ENCODE assay signal across 10 mouse cellular contexts in the genomic region with DNA sequence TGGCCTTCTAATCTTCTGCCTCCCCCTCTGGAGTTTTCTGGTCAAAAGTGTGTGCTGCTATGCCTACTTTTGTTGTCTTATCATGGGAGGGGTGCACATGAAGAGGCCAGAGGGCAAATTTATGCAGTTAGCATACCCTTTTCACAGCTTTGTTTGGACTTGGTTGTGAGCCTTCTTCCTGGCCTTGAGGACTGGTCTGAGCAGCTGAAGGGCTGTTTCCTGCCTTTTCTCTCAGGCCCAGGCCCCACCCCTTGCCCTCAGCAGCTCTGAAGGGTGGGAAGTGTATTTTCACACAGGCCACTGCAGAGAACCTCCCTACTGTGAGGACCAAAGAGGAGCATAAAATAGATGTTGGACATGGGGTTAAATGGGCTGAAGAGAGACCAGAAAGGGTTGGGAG. TPM values are rescaled to one million over a fixed set of nuclear protein-coding genes. Genes with fewer than 3 reads are reported as not detected.
A peak's percentile ranks its signal among the peaks of the same experiment; 100 is the strongest.
DNase-seq lines count a peak whose midpoint lies in the region; ATAC-seq and TF ChIP-seq lines count a peak whose summit lies in the region.
"Had no signal": no experiment of that assay in that cellular context is flagged by ENCODE, and none has a peak within 500 bp of the region (broad histone marks: within the 10 kb centered on the region; RNA-seq: fewer than 3 reads in every experiment).

No protein-coding gene starts in this region.

- H3K9ac ChIP-seq in liver, adult 2 months (ENCODE audit: low read depth, low read length) = no peak overlapping the region
- H3K9ac ChIP-seq in heart, embryonic 16.5 days (ENCODE audit: low read length) = no peak overlapping the region
- no peak overlapping the region for H3K9ac ChIP-seq in lung, embryonic 15.5 days

- H3K36me3 ChIP-seq in liver, adult 2 months (ENCODE audit: control insufficient read depth, insufficient read depth, low read length) = no peaks in the 10 kb centered on the region
- no peaks in the 10 kb centered on the region for H3K36me3 ChIP-seq in heart, embryonic 16.5 days (ENCODE audit: control insufficient read depth, insufficient read depth)
- no peaks in the 10 kb centered on the region for H3K36me3 ChIP-seq in lung, embryonic 15.5 days

- 0 out of 2 replicates have a peak overlapping the region, but pooled peaks have one; percentile 25 for H3K27ac ChIP-seq in liver, adult 2 months (replicated peaks; ENCODE audit: insufficient read depth, low read depth, low read length)
- H3K27ac ChIP-seq in heart, embryonic 16.5 days (ENCODE audit: low read length) = peak overlapping the region; percentile 39; the same call in 1 of the 2 replicates
- peak overlapping the region; percentile 30; the same call in 1 of the 2 replicates for H3K27ac ChIP-seq in lung, embryonic 15.5 days

- H3K4me1 ChIP-seq in liver, adult 2 months (ENCODE audit: control insufficient read depth, insufficient read depth, low read length) = peaks cover 8% of the 10 kb centered on the region; the same call in 1 of the 2 replicates
- peaks cover 14% of the 10 kb centered on the region for H3K4me1 ChIP-seq in heart, embryonic 16.5 days (ENCODE audit: control insufficient read depth, insufficient read depth, low read length)
- peaks cover 24% of the 10 kb centered on the region for H3K4me1 ChIP-seq in lung, embryonic 15.5 days

- H3K4me3 ChIP-seq in liver, adult 2 months (ENCODE audit: insufficient read depth, low read depth, low read length) = no peak overlapping the region
- no peak overlapping the region; the same call in 1 of the 2 replicates for H3K4me3 ChIP-seq in heart, embryonic 16.5 days (ENCODE audit: low read length)
- no peak overlapping the region for H3K4me3 ChIP-seq in lung, embryonic 15.5 days

- H3K27me3 ChIP-seq in liver, adult 2 months (ENCODE audit: control insufficient read depth, insufficient read depth, low read length) = no peaks in the 10 kb centered on the region
- peaks cover 25% of the 10 kb centered on the region for H3K27me3 ChIP-seq in heart, embryonic 16.5 days (ENCODE audit: control insufficient read depth, insufficient read depth, low read length)
- peaks cover 50% of the 10 kb centered on the region for H3K27me3 ChIP-seq in lung, embryonic 15.5 days

- TF ChIP-seq CTCF in liver, adult 2 months (IDR thresholded peaks at IDR 0.05; ENCODE audit: low read depth, low read length) = no peak

- H3K9me3 ChIP-seq in heart, embryonic 16.5 days (replicated peaks; ENCODE audit: control insufficient read depth, low read length) = no peaks in the 10 kb centered on the region
- no peaks in the 10 kb centered on the region for H3K9me3 ChIP-seq in lung, embryonic 15.5 days

- no peak for TF ChIP-seq POLR2A in liver, adult 2 months (IDR thresholded peaks at IDR 0.05; ENCODE audit: extremely low read depth, insufficient read depth, low read length)

- no peaks in the 10 kb centered on the region for H3K79me2 ChIP-seq in liver, adult 2 months (ENCODE audit: control insufficient read depth, insufficient read depth, low read length)

- intact Hi-C loops in left cerebral cortex, postnatal 4 days (cut with DNase I) = no loop called here

- DNase-seq in adrenal gland, postnatal 14 days = peak; percentile 57
- DNase-seq in adrenal gland, adult 8-10 months = no peak
- no peak for DNase-seq in liver, adult 2 months (ENCODE audit: extremely low read depth, low read depth, low spot score)
- DNase-seq in liver = no peak
- no peak for DNase-seq in frontal cortex, postnatal 10 days (ENCODE audit: low spot score in 2 of 2)
- DNase-seq in left cerebral cortex, postnatal 4 days = no peak

- H3K4me2 ChIP-seq in heart, embryonic 16.5 days (ENCODE audit: low read depth, low read length) = peak overlapping the region; percentile 67
- H3K4me2 ChIP-seq in lung, embryonic 15.5 days = peak overlapping the region; percentile 79

- ATAC-seq in heart, embryonic 16.5 days (replicated peaks; ENCODE audit: extremely low read depth, insufficient read depth, low FRiP score) = no peak
- ATAC-seq in lung, embryonic 15.5 days (ENCODE audit: borderline replicate concordance, extremely low read depth, low FRiP score, low TSS enrichment) = no peak

RNA-seq across cellular contexts. Expression of a gene that starts 1.5 kb away (rescaled TPM):
- 17.4 and 21.4 TPM in 2 replicates for total RNA-seq in adrenal gland, postnatal 14 days (2021)
- 10 to 100 TPM; 10.7 to 21.8 (median 16.6) TPM for total RNA-seq in adrenal gland, adult 8-10 months (2022)
- total RNA-seq in liver, adult 2 months (2014; rRNA removed) = 4.0 and 4.6 TPM in 2 replicates
- polyA plus RNA-seq in liver, adult 2 months (2012; rRNA removed) = 5.7 and 7.9 TPM in 2 replicates
- 9.9 and 11.3 TPM in 2 replicates for polyA plus RNA-seq in heart, embryonic 16.5 days (2015; fragmentation: Nextera tagmentation; extraction: Ambion mirVana)
- 9.9 TPM in 2 replicates for polyA plus RNA-seq in lung, embryonic 15.5 days (2015; fragmentation: Nextera tagmentation; extraction: Ambion mirVana)
- 1 to 10 TPM; 4.5 to 5.5 TPM for total RNA-seq in left cerebral cortex, postnatal 4 days (2021)

RNA-seq across cellular contexts. Expression of a gene that starts 6.0 kb away (rescaled TPM):
- 7.2 and 7.7 TPM in 2 replicates for total RNA-seq in adrenal gland, postnatal 14 days (2021)
- 10 to 100 TPM in 3 of 4 experiments, 1 to 10 TPM in 1; 9.8 to 11.8 (median 11.4) TPM for total RNA-seq in adrenal gland, adult 8-10 months (2022)
- total RNA-seq in liver, adult 2 months (2014; rRNA removed) = 0.09 and 0.20 TPM in 2 replicates
- 0.15 and 0.72 TPM in 2 replicates for polyA plus RNA-seq in liver, adult 2 months (2012; rRNA removed)
- 0.47 and 0.72 TPM in 2 replicates for polyA plus RNA-seq in heart, embryonic 16.5 days (2015; fragmentation: Nextera tagmentation; extraction: Ambion mirVana)
- polyA plus RNA-seq in lung, embryonic 15.5 days (2015; fragmentation: Nextera tagmentation; extraction: Ambion mirVana) = 0.66 and 0.81 TPM in 2 replicates
- 100 to 1,000 TPM; 204 to 221 TPM for total RNA-seq in left cerebral cortex, postnatal 4 days (2021)

RNA-seq across cellular contexts. Expression of a gene that starts 11.5 kb away (rescaled TPM):
- 8.0 and 9.8 TPM in 2 replicates for total RNA-seq in adrenal gland, postnatal 14 days (2021)
- total RNA-seq in adrenal gland, adult 8-10 months (2022) = 10 to 100 TPM in 1 of 4 experiments, 1 to 10 TPM in 3; 3.9 to 12.3 (median 7.1) TPM
- 0.74 and 1.1 TPM in 2 replicates for total RNA-seq in liver, adult 2 months (2014; rRNA removed)
- polyA plus RNA-seq in liver, adult 2 months (2012; rRNA removed) = 4.9 and 8.2 TPM in 2 replicates
- polyA plus RNA-seq in heart, embryonic 16.5 days (2015; fragmentation: Nextera tagmentation; extraction: Ambion mirVana) = 2.1 and 3.4 TPM in 2 replicates
- polyA plus RNA-seq in lung, embryonic 15.5 days (2015; fragmentation: Nextera tagmentation; extraction: Ambion mirVana) = 0.63 and 1.3 TPM in 2 replicates
- total RNA-seq in left cerebral cortex, postnatal 4 days (2021) = 1 to 10 TPM in 1 of 2 experiments, under 1 TPM in 1; 0.70 to 1.6 TPM
- polyA plus RNA-seq: limb, embryonic 11.5 days had no signal

RNA-seq across cellular contexts. Expression of a gene that starts 24.0 kb away (rescaled TPM):
- 5.4 and 7.4 TPM in 2 replicates for total RNA-seq in adrenal gland, postnatal 14 days (2021)
- 1 to 10 TPM; 3.0 to 5.1 (median 4.4) TPM for total RNA-seq in adrenal gland, adult 8-10 months (2022)
- total RNA-seq in liver, adult 2 months (2014; rRNA removed) = 0.92 and 1.3 TPM in 2 replicates
- 1.5 and 2.6 TPM in 2 replicates for polyA plus RNA-seq in liver, adult 2 months (2012; rRNA removed)
- 4.0 and 4.3 TPM in 2 replicates for polyA plus RNA-seq in heart, embryonic 16.5 days (2015; fragmentation: Nextera tagmentation; extraction: Ambion mirVana)
- 3.3 and 3.6 TPM in 2 replicates for polyA plus RNA-seq in lung, embryonic 15.5 days (2015; fragmentation: Nextera tagmentation; extraction: Ambion mirVana)
- total RNA-seq in left cerebral cortex, postnatal 4 days (2021) = under 1 TPM; 0.22 to 0.36 TPM

RNA-seq across cellular contexts. Expression of a gene that starts 48.0 kb away (rescaled TPM):
- total RNA-seq in adrenal gland, postnatal 14 days (2021) = 5.4 and 13.9 TPM in 2 replicates
- total RNA-seq in adrenal gland, adult 8-10 months (2022) = 1 to 10 TPM; 2.1 to 6.2 (median 3.7) TPM
- 0.18 and 0.87 TPM in 2 replicates for total RNA-seq in liver, adult 2 months (2014; rRNA removed)
- 0.44 and 2.8 TPM in 2 replicates for polyA plus RNA-seq in liver, adult 2 months (2012; rRNA removed)
- polyA plus RNA-seq in heart, embryonic 16.5 days (2015; fragmentation: Nextera tagmentation; extraction: Ambion mirVana) = 7.6 and 20.4 TPM in 2 replicates
- polyA plus RNA-seq in lung, embryonic 15.5 days (2015; fragmentation: Nextera tagmentation; extraction: Ambion mirVana) = 4.8 and 7.6 TPM in 2 replicates
- total RNA-seq in left cerebral cortex, postnatal 4 days (2021) = 100 to 1,000 TPM; 153 to 162 TPM
- polyA plus RNA-seq: myocyte had no signal

Comparison
In these comparisons a context has a peak if more than half of its experiments do, and no peak if none do; other contexts are left out.
1. RNA of a gene that starts 6.0 kb away (total RNA-seq): 204 to 221 TPM in left cerebral cortex, postnatal 4 days; 9.8 to 11.8 TPM in adrenal gland, adult 8-10 months, 7.2 to 7.7 TPM in adrenal gland, postnatal 14 days and 0.09 to 0.20 TPM in liver, adult 2 months; every median in the first group is over 10 times any median in the second.
2. Peak in every context shown above with its lines, with median percentiles within 50 percentile points of each other: H3K27ac ChIP-seq.